Mouse (Mus musculus) bone marrow, adult 2 months (tissue): Measurements from ENCODE around the gene Vcp. TPM values are rescaled to one million over a fixed set of nuclear protein-coding genes. Genes with fewer than 3 reads are reported as not detected.

ENCODE experiments used
- H3K27ac ChIP-seq: fragments of 200-500 bp; 2 replicates; pipeline ENCODE4 v1.5.1; 2012; ENCODE audit warnings: low read depth, mild to moderate bottlenecking, control low read depth, inconsistent platforms, low read length; ENCODE audit not compliant: control insufficient read depth, poor library complexity, insufficient read depth
- H3K4me1 ChIP-seq: fragments of 200-500 bp; 2 replicates; pipeline ENCODE4 v1.6.1; 2011; ENCODE audit warnings: low read length; ENCODE audit not compliant: control insufficient read depth, insufficient read depth
- H3K4me3 ChIP-seq: fragments of 200-500 bp; replicated peaks from 2 replicates; pipeline ENCODE3; 2011; ENCODE audit warnings: mild to moderate bottlenecking, low read depth, low read length, control low read depth; ENCODE audit not compliant: control insufficient read depth
- CTCF ChIP-seq: fragments of 200-500 bp; IDR thresholded peaks from 2 replicates; pipeline ENCODE4 v1.5.1; 2011; ENCODE audit warnings: low read length, control low read depth; ENCODE audit not compliant: control insufficient read depth, insufficient read depth
- POLR2A ChIP-seq: fragments of 200-500 bp; IDR thresholded peaks from 2 replicates; pipeline ENCODE4 v1.6.1; 2011; ENCODE audit warnings: low read depth, mild to moderate bottlenecking, control low read depth, low read length, borderline replicate concordance; ENCODE audit not compliant: control insufficient read depth
- WGBS: fragments of 180-500 bp; shearing (Covaris S2); methylation state at CpG from one replicate; pipeline ENCODE4 v1.1.7; 2018; 5-methylcytosine and 5-hydroxymethylcytosine counted together
- polyA plus RNA-seq: library from polyadenylated mRNA; stranded (reverse); fragments of >200 nt; gene quantifications from 2 replicates; pipeline ENCODE4 v1.2.4, GENCODE M21; 2011; ENCODE audit warnings: low replicate concordance; ENCODE audit not compliant: missing spikeins, insufficient read depth, insufficient read length

Gene Vcp
- polyA plus RNA-seq, 1 experiment = 93.9 TPM

GRCm38 (mm10) chr4:43020876-43021275, 20.6 kb upstream of the Vcp start:
- TF ChIP-seq POLR2A (no peak), CTCF (no peak)
- Histone ChIP-seq H3K27ac (no peak overlapping the region), H3K4me3 (no peak overlapping the region), H3K4me1 (no peaks in the 10 kb centered on the region; the same call in 1 of the 2 replicates)
- WGBS = 94% methylated on average over 16 of the region's 16 CpGs

GRCm38 (mm10) chr4:43019641-43020465, 19.5 kb upstream of the Vcp start:
- TF ChIP-seq CTCF (no peak), POLR2A (no peak)
- Histone ChIP-seq H3K4me1 (no peaks in the 10 kb centered on the region; the same call in 1 of the 2 replicates), H3K27ac (no peak overlapping the region), H3K4me3 (no peak overlapping the region)
- 67% methylated on average over 23 of the region's 23 CpGs for WGBS

GRCm38 (mm10) chr4:43019176-43019575, 18.9 kb upstream of the Vcp start:
- Histone ChIP-seq H3K4me3 (no peak overlapping the region), H3K27ac (no peak overlapping the region), H3K4me1 (no peaks in the 10 kb centered on the region; the same call in 1 of the 2 replicates)
- WGBS = 88% methylated on average over 10 of the region's 10 CpGs
- TF ChIP-seq CTCF (no peak), POLR2A (no peak)

- WGBS = 86% methylated on average over 4 of the region's 4 CpGs
- H3K4me3 ChIP-seq = no peak overlapping the region
- TF ChIP-seq CTCF = no peak
- TF ChIP-seq POLR2A = no peak
- H3K27ac ChIP-seq = no peak overlapping the region
- H3K4me1 ChIP-seq = no peaks in the 10 kb centered on the region; the same call in 1 of the 2 replicates
These were observed 17.8 kb upstream of the Vcp start for GRCm38 (mm10) chr4:43018156-43018555.

GRCm38 (mm10) chr4:43012091-43012490, 11.8 kb upstream of the Vcp start:
- Histone ChIP-seq H3K4me3 (no peak overlapping the region), H3K4me1 (no peaks in the 10 kb centered on the region; the same call in 1 of the 2 replicates), H3K27ac (no peak overlapping the region)
- 89% methylated on average over 1 of the region's 1 CpGs for WGBS
- TF ChIP-seq POLR2A = no peak
- no peak for TF ChIP-seq CTCF

- under 1% methylated on average over 37 of the region's 37 CpGs for WGBS
- Histone ChIP-seq H3K27ac (peak within 1 kb of the TSS; percentile 55), H3K4me3 (peak within 1 kb of the TSS; percentile 99), H3K4me1 (no peaks in the 10 kb centered on the region; the same call in 1 of the 2 replicates)
- TF ChIP-seq POLR2A = peak; percentile 41; the same call in 1 of the 2 replicates
- TF ChIP-seq CTCF = no peak
These were observed 10.1 kb upstream of the Vcp start, which contains the start of gene Fancg for GRCm38 (mm10) chr4:43010161-43011038. TSS of gene Fancg (minus strand) at chr4:43010506.

GRCm38 (mm10) chr4:43005765-43006164, 5.5 kb upstream of the Vcp start:
- 53% methylated on average over 2 of the region's 2 CpGs for WGBS

GRCm38 (mm10) chr4:43004951-43005350, 4.6 kb upstream of the Vcp start:
- TF ChIP-seq POLR2A (no peak), CTCF (no peak)
- 87% methylated on average over 3 of the region's 3 CpGs for WGBS
- no peak overlapping the region for H3K4me3 ChIP-seq
- H3K27ac ChIP-seq = no peak overlapping the region
- no peaks in the 10 kb centered on the region for H3K4me1 ChIP-seq

More at GRCm38 (mm10) chr4:43005765-43006164, 5.5 kb upstream of the Vcp start:
- TF ChIP-seq POLR2A = no peak
- TF ChIP-seq CTCF = 0 out of 2 replicates have a peak, but pooled peaks have one; percentile 0
- H3K27ac ChIP-seq = no peak overlapping the region
- no peaks in the 10 kb centered on the region; the same call in 1 of the 2 replicates for H3K4me1 ChIP-seq
- H3K4me3 ChIP-seq = no peak overlapping the region
